Mouse (Mus musculus): ENCODE measurements around the gene Sv2a. TPM values are rescaled to one million over a fixed set of nuclear protein-coding genes. Genes with fewer than 3 reads are reported as not detected.
A peak's percentile ranks its signal among the peaks of the same experiment; 100 is the strongest.

Sv2a gene
- polyA plus RNA-seq, 2 experiments: 3.6 to 13.8 TPM

DNA sequence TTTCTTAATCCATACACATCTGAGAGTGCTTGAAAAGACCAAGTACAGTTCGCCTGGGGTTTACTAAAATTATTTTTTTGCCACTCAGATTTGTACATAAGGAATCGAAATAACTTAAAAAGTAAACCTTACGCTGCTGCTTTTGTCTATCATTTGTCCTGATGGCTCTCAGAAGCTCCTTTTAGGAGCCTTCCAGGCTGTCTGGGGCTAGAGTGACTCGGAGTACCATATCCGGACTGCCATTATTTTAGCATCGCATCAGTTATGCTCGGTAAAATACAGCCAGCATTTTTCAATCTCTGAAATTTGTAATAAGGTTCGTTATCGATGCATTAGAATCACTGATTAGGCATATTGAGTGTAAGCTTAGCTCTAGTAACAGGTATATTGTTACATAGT is 59.8 kb downstream of the Sv2a start:
- peak overlapping the region; percentile 80 for H3K27ac ChIP-seq (replicated peaks; ENCODE audit: low read depth, low read length)
- peak overlapping the region; percentile 42 for H3K9ac ChIP-seq (ENCODE audit: low read depth, low read length, severe bottlenecking)
- DNase-seq (ENCODE audit: low spot score) (no peak), ATAC-seq (ENCODE audit: low FRiP score, low read depth) (no peak)
- WGBS: 82% methylated on average over 9 of the region's 9 CpGs
- H3K4me3 ChIP-seq (replicated peaks; ENCODE audit: low read length): peak overlapping the region; percentile 22
- no peaks in the 10 kb centered on the region for H3K27me3 ChIP-seq (ENCODE audit: control insufficient read depth, insufficient read depth, low read length)
- H3K4me1 ChIP-seq (ENCODE audit: control insufficient read depth, insufficient read depth, low read length): peaks cover 19% of the 10 kb centered on the region
- H3K9me3 ChIP-seq (ENCODE audit: control insufficient read depth, low read length): no peaks in the 10 kb centered on the region
- H3K36me3 ChIP-seq (ENCODE audit: control insufficient read depth, insufficient read depth, low read length): no peaks in the 10 kb centered on the region
- TF ChIP-seq POLR2A (IDR thresholded peaks at IDR 0.05; ENCODE audit: borderline replicate concordance, extremely low read depth, insufficient read depth, insufficient read length): no peak
- peak overlapping the region; percentile 40 for H3K4me2 ChIP-seq (replicated peaks; ENCODE audit: low read depth, low read length, severe bottlenecking)

DNA sequence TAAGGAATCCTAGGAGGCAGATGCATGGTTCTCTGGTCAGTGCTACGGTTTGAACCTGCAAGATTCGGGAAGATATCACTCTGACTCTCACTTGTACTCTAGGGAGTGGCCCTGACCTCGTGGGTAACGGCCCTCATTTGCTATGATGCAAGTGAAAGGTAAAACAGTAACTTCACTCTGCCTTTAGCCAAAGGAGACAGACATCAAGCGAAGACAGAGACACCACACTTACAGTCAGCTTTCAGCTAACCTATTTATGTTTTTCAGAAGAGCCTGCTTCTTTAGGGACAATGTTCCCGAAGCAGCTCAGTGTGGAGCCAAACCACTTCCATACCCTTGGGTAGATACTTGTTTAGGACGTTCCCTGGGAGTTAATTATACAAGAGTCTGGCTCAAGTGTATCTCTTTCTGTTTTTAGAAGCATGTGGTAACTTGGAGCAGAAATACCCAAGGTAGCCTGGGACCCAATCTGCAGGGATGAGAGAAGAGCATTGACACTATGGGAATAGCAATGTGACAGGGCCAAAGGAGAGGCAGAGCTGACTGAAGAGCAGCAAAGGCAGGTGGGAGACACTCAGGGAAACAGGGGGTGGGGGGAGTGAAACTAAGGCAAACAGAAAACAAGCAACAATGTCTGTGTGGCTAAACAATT is 63.1 kb downstream of the Sv2a start:
- H3K4me1 ChIP-seq (ENCODE audit: control insufficient read depth, insufficient read depth, low read length): peaks cover 20% of the 10 kb centered on the region
- H3K27me3 ChIP-seq (ENCODE audit: control insufficient read depth, insufficient read depth, low read length): no peaks in the 10 kb centered on the region
- H3K4me3 ChIP-seq (replicated peaks; ENCODE audit: low read length): peak overlapping the region; percentile 52; the same call in 1 of the 2 replicates
- peak overlapping the region; percentile 58 for H3K4me2 ChIP-seq (replicated peaks; ENCODE audit: low read depth, low read length, severe bottlenecking)
- ATAC-seq (ENCODE audit: low FRiP score, low read depth) (no peak), DNase-seq (ENCODE audit: low spot score) (no peak)
- 78% methylated on average over 7 of the region's 7 CpGs for WGBS
- no peak for TF ChIP-seq POLR2A (IDR thresholded peaks at IDR 0.05; ENCODE audit: borderline replicate concordance, extremely low read depth, insufficient read depth, insufficient read length)
- H3K9ac ChIP-seq (ENCODE audit: low read depth, low read length, severe bottlenecking): peak overlapping the region; percentile 68
- H3K27ac ChIP-seq (replicated peaks; ENCODE audit: low read depth, low read length): peak overlapping the region; percentile 96
- H3K9me3 ChIP-seq (ENCODE audit: control insufficient read depth, low read length): no peaks in the 10 kb centered on the region
- H3K36me3 ChIP-seq (ENCODE audit: control insufficient read depth, insufficient read depth, low read length): no peaks in the 10 kb centered on the region

Small RNA genes lying within 50 kb of the gene (microRNA-seq; reads per million reads assigned to microRNA genes)
- not detected for gene Gm44492
- not detected for gene Gm47311

Other genes with a start within 250 kb of the Sv2a start
- 115 and 120 TPM in 2 replicates for gene Plekho1, start 185.2 kb upstream of the Sv2a start, polyA plus RNA-seq (2012; rRNA removed)
- 38.0 and 47.8 TPM in 2 replicates for gene Plekho1, start 185.2 kb upstream of the Sv2a start, polyA plus RNA-seq (2014; fragmentation: Nextera tagmentation; extraction: Ambion mirVana)
- 13.8 and 16.5 TPM in 2 replicates for gene Vps45, start 122.7 kb upstream of the Sv2a start, polyA plus RNA-seq (2012; rRNA removed)
- gene Vps45, start 122.7 kb upstream of the Sv2a start, polyA plus RNA-seq (2014; fragmentation: Nextera tagmentation; extraction: Ambion mirVana): 26.9 and 27.0 TPM in 2 replicates
- 14.0 and 14.3 TPM in 2 replicates for gene Otud7b, start 76.6 kb upstream of the Sv2a start, polyA plus RNA-seq (2012; rRNA removed)
- 20.9 and 24.7 TPM in 2 replicates for gene Otud7b, start 76.6 kb upstream of the Sv2a start, polyA plus RNA-seq (2014; fragmentation: Nextera tagmentation; extraction: Ambion mirVana)
- gene Mtmr11, start 19.1 kb upstream of the Sv2a start, polyA plus RNA-seq (2012; rRNA removed): 42.9 and 44.9 TPM in 2 replicates
- 27.5 and 34.1 TPM in 2 replicates for gene Mtmr11, start 19.1 kb upstream of the Sv2a start, polyA plus RNA-seq (2014; fragmentation: Nextera tagmentation; extraction: Ambion mirVana)
- gene Sf3b4, start 8.8 kb upstream of the Sv2a start, polyA plus RNA-seq (2012; rRNA removed): 126 and 185 TPM in 2 replicates
- gene Sf3b4, start 8.8 kb upstream of the Sv2a start, polyA plus RNA-seq (2014; fragmentation: Nextera tagmentation; extraction: Ambion mirVana): 173 and 179 TPM in 2 replicates
- 38.8 and 43.9 TPM in 2 replicates for gene Bola1, start 38.6 kb downstream of the Sv2a start, polyA plus RNA-seq (2012; rRNA removed)
- 47.7 and 60.2 TPM in 2 replicates for gene Bola1, start 38.6 kb downstream of the Sv2a start, polyA plus RNA-seq (2014; fragmentation: Nextera tagmentation; extraction: Ambion mirVana)
- gene Hist2h2ab, start 38.7 kb downstream of the Sv2a start, polyA plus RNA-seq (2012; rRNA removed): 1.7 and 2.7 TPM in 2 replicates
- 0.99 and 1.3 TPM in 2 replicates for gene Hist2h2ab, start 38.7 kb downstream of the Sv2a start, polyA plus RNA-seq (2014; fragmentation: Nextera tagmentation; extraction: Ambion mirVana)
- gene Hist2h2ac, start 39.7 kb downstream of the Sv2a start, polyA plus RNA-seq (2012; rRNA removed): 11.8 and 14.2 TPM in 2 replicates
- 7.0 and 8.9 TPM in 2 replicates for gene Hist2h2ac, start 39.7 kb downstream of the Sv2a start, polyA plus RNA-seq (2014; fragmentation: Nextera tagmentation; extraction: Ambion mirVana)
- gene Hist2h2be, start 40.0 kb downstream of the Sv2a start, polyA plus RNA-seq (2012; rRNA removed): 8.5 TPM in 2 replicates
- 5.2 and 7.5 TPM in 2 replicates for gene Hist2h2be, start 40.0 kb downstream of the Sv2a start, polyA plus RNA-seq (2014; fragmentation: Nextera tagmentation; extraction: Ambion mirVana)
- 74.4 and 95.3 TPM in 2 replicates for gene Hist2h3c2, start 58.0 kb downstream of the Sv2a start, polyA plus RNA-seq (2012; rRNA removed)
- gene Hist2h3c2, start 58.0 kb downstream of the Sv2a start, polyA plus RNA-seq (2014; fragmentation: Nextera tagmentation; extraction: Ambion mirVana): 8.0 and 9.3 TPM in 2 replicates
- gene Hist2h2aa2, start 59.1 kb downstream of the Sv2a start, polyA plus RNA-seq (2012; rRNA removed): 9.7 and 28.1 TPM in 2 replicates
- gene Hist2h2aa2, start 59.1 kb downstream of the Sv2a start, polyA plus RNA-seq (2014; fragmentation: Nextera tagmentation; extraction: Ambion mirVana): 30.9 and 33.1 TPM in 2 replicates
- 44.2 and 73.5 TPM in 2 replicates for gene Hist2h2aa1, start 64.3 kb downstream of the Sv2a start, polyA plus RNA-seq (2012; rRNA removed)
- gene Hist2h2aa1, start 64.3 kb downstream of the Sv2a start, polyA plus RNA-seq (2014; fragmentation: Nextera tagmentation; extraction: Ambion mirVana): 18.1 and 21.2 TPM in 2 replicates
- gene Hist2h3c1, start 65.5 kb downstream of the Sv2a start, polyA plus RNA-seq (2012; rRNA removed): not detected in 2 replicates
- 0.66 and 2.4 TPM in 2 replicates for gene Hist2h3c1, start 65.5 kb downstream of the Sv2a start, polyA plus RNA-seq (2014; fragmentation: Nextera tagmentation; extraction: Ambion mirVana)
- 5.9 and 6.4 TPM in 2 replicates for gene Hist2h4, start 82.2 kb downstream of the Sv2a start, polyA plus RNA-seq (2012; rRNA removed)
- gene Hist2h4, start 82.2 kb downstream of the Sv2a start, polyA plus RNA-seq (2014; fragmentation: Nextera tagmentation; extraction: Ambion mirVana): 8.5 and 11.1 TPM in 2 replicates
- 85.3 and 112 TPM in 2 replicates for gene Hist2h3b, start 87.5 kb downstream of the Sv2a start, polyA plus RNA-seq (2012; rRNA removed)
- gene Hist2h3b, start 87.5 kb downstream of the Sv2a start, polyA plus RNA-seq (2014; fragmentation: Nextera tagmentation; extraction: Ambion mirVana): 63.1 and 72.3 TPM in 2 replicates
- gene Hist2h2bb, start 88.6 kb downstream of the Sv2a start, polyA plus RNA-seq (2012; rRNA removed): 14.3 and 15.4 TPM in 2 replicates
- 15.5 and 16.1 TPM in 2 replicates for gene Hist2h2bb, start 88.6 kb downstream of the Sv2a start, polyA plus RNA-seq (2014; fragmentation: Nextera tagmentation; extraction: Ambion mirVana)
- 2.8 and 3.1 TPM in 2 replicates for gene Fcgr1, start 112.8 kb downstream of the Sv2a start, polyA plus RNA-seq (2012; rRNA removed)
- gene Fcgr1, start 112.8 kb downstream of the Sv2a start, polyA plus RNA-seq (2014; fragmentation: Nextera tagmentation; extraction: Ambion mirVana): 3.3 and 3.9 TPM in 2 replicates

All from limb, embryonic 14.5 days (tissue).